Mouse (Mus musculus) CH12.LX (cell line): ENCODE measurements at regions not wholly inside any gene's neighbourhood (a gene's known extent, or its start where the extent isn't known, plus 50 kb on each side); places are given as distances from the start of the nearest gene placed in this dataset.

Source experiments
- DNase-seq: peaks from one replicate; pipeline ENCODE4 v3.0.0-alpha.2; 2013; ENCODE audit errors: extremely low read depth
- H3K27ac ChIP-seq: 2 replicates; pipeline ENCODE4 v1.5.1; 2012; ENCODE audit warnings: low read depth, mild to moderate bottlenecking, control low read depth, moderate library complexity; ENCODE audit not compliant: insufficient read depth
- H3K27me3 ChIP-seq: replicated peaks from 2 replicates; pipeline ENCODE3; 2012; ENCODE audit warnings: inconsistent platforms
- H3K36me3 ChIP-seq, 2 experiments: replicated peaks in 1 of 2; 2 replicates each; pipeline versions ENCODE3 to v1.6.1; 2012; ENCODE audit warnings: inconsistent platforms in 1 of 2, low read length in 1 of 2, mild to moderate bottlenecking in 1 of 2, mixed read lengths in 1 of 2, moderate library complexity in 1 of 2; ENCODE audit not compliant: control insufficient read depth in 1 of 2, insufficient read depth in 1 of 2
- H3K4me1 ChIP-seq, 2 experiments: 2 replicates each; pipeline ENCODE4 v1.6.1; 2012; ENCODE audit warnings: inconsistent platforms in 1 of 2, moderate library complexity in 1 of 2; ENCODE audit not compliant: insufficient read depth in 2 of 2, control insufficient read depth in 1 of 2
- H3K4me2 ChIP-seq: 2 replicates; pipeline ENCODE4 v1.6.1; 2012; ENCODE audit warnings: low read depth, mild to moderate bottlenecking, control low read depth; ENCODE audit not compliant: poor library complexity, insufficient read depth, severe bottlenecking
- H3K4me3 ChIP-seq, 3 experiments: fragments of 150-350 bp in 1 of 3; sonication (generic) in 1 of 3; replicated peaks in 1 of 3; 2 replicates each; pipeline versions ENCODE3 to v1.5.1; 2011 to 2012; ENCODE audit warnings: low read depth in 2 of 3, low read length in 2 of 3, mild to moderate bottlenecking in 2 of 3, moderate library complexity in 2 of 3, control low read depth in 1 of 3, improper control_type of control experiment in 1 of 3, inconsistent platforms in 1 of 3, mixed read lengths in 1 of 3; ENCODE audit not compliant: poor library complexity in 1 of 3
- H3K79me2 ChIP-seq: replicated peaks from 2 replicates; pipeline ENCODE4 v1.6.1; 2012; ENCODE audit warnings: mild to moderate bottlenecking, moderate library complexity; ENCODE audit not compliant: control insufficient read depth, poor library complexity, insufficient read depth, severe bottlenecking; ENCODE audit errors: extremely low read depth
- H3K9ac ChIP-seq: 2 replicates; pipeline ENCODE4 v1.6.1; 2012; ENCODE audit warnings: low read depth, mild to moderate bottlenecking, control low read depth, moderate library complexity; ENCODE audit not compliant: insufficient read depth
- H3K9me3 ChIP-seq: replicated peaks from 2 replicates; pipeline ENCODE3; 2012; ENCODE audit warnings: low read length, inconsistent platforms, mixed read lengths
- CHD2 ChIP-seq: IDR thresholded peaks from 2 replicates; pipeline ENCODE4 v1.6.1; 2011; ENCODE audit warnings: low read length, improper control_type of control experiment
- ELF1 ChIP-seq: IDR thresholded peaks from 2 replicates; pipeline ENCODE4 v1.6.1; 2014; ENCODE audit warnings: low read depth, mild to moderate bottlenecking, inconsistent platforms, low read length, improper control_type of control experiment
- EP300 ChIP-seq: IDR thresholded peaks from 2 replicates; pipeline ENCODE4 v1.6.1; 2011; ENCODE audit warnings: low read length, improper control_type of control experiment
- ETS1 ChIP-seq: conservative IDR thresholded peaks from 2 replicates; pipeline ENCODE4 v1.6.1; 2012; ENCODE audit warnings: low read depth, mild to moderate bottlenecking, inconsistent platforms, low read length, improper control_type of control experiment, moderate library complexity
- GABPA ChIP-seq: IDR thresholded peaks from 2 replicates; pipeline ENCODE4 v1.6.1; 2012; ENCODE audit warnings: low read depth, low read length, improper control_type of control experiment, inconsistent platforms; ENCODE audit not compliant: insufficient replicate concordance
- HCFC1 ChIP-seq: IDR thresholded peaks from 2 replicates; pipeline ENCODE4 v1.6.1; 2012; ENCODE audit warnings: low read depth, mild to moderate bottlenecking, inconsistent platforms, low read length, improper control_type of control experiment
- IRF4 ChIP-seq: IDR thresholded peaks from 2 replicates; pipeline ENCODE4 v1.6.1; 2014; ENCODE audit warnings: low read depth, mild to moderate bottlenecking, inconsistent platforms, low read length, improper control_type of control experiment
- JUN ChIP-seq: IDR thresholded peaks from 2 replicates; pipeline ENCODE4 v1.6.1; 2011; ENCODE audit warnings: low read depth, mild to moderate bottlenecking, low read length, improper control_type of control experiment, moderate library complexity; ENCODE audit not compliant: insufficient read depth
- JUND ChIP-seq: conservative IDR thresholded peaks from 2 replicates; pipeline ENCODE4 v1.6.1; 2011; ENCODE audit warnings: low read depth, low read length, improper control_type of control experiment
- KAT2A ChIP-seq: IDR thresholded peaks from 2 replicates; pipeline ENCODE4 v1.6.1; 2012; ENCODE audit warnings: low read length, improper control_type of control experiment, inconsistent platforms; ENCODE audit not compliant: insufficient replicate concordance
- MAFK ChIP-seq: IDR thresholded peaks from 2 replicates; pipeline ENCODE4 v1.6.1; 2011; ENCODE audit warnings: low read length, improper control_type of control experiment; ENCODE audit not compliant: insufficient replicate concordance
- MAX ChIP-seq: IDR thresholded peaks from 2 replicates; pipeline ENCODE4 v1.6.1; 2011; ENCODE audit warnings: low read length, improper control_type of control experiment
- MAZ ChIP-seq: IDR thresholded peaks from 2 replicates; pipeline ENCODE4 v1.6.1; 2012; ENCODE audit warnings: low read depth, mild to moderate bottlenecking, inconsistent platforms, low read length, improper control_type of control experiment, moderate library complexity
- MYC ChIP-seq: IDR thresholded peaks from 2 replicates; pipeline ENCODE4 v1.6.1; 2011; ENCODE audit warnings: low read depth, mild to moderate bottlenecking, improper control_type of control experiment, low read length
- POLR2A ChIP-seq: IDR thresholded peaks from 2 replicates; pipeline ENCODE4 v1.6.1; 2011; ENCODE audit warnings: low read depth, mild to moderate bottlenecking, improper control_type of control experiment, low read length
- POLR2AphosphoS2 ChIP-seq: IDR thresholded peaks from 2 replicates; pipeline ENCODE4 v1.6.1; 2011; ENCODE audit warnings: low read depth, low read length, improper control_type of control experiment
- RAD21 ChIP-seq: IDR thresholded peaks from 2 replicates; pipeline ENCODE4 v1.6.1; 2011; ENCODE audit warnings: low read depth, mild to moderate bottlenecking, low read length, improper control_type of control experiment, moderate library complexity
- SMC3 ChIP-seq: IDR thresholded peaks from 2 replicates; pipeline ENCODE4 v1.6.1; 2011; ENCODE audit warnings: low read depth, low read length, improper control_type of control experiment
- TBP ChIP-seq: conservative IDR thresholded peaks from 2 replicates; pipeline ENCODE4 v1.6.1; 2011; ENCODE audit warnings: low read depth, low read length, improper control_type of control experiment
- TCF12 ChIP-seq: IDR thresholded peaks from 2 replicates; pipeline ENCODE4 v1.6.1; 2014; ENCODE audit warnings: low read depth, mild to moderate bottlenecking, inconsistent platforms, low read length, improper control_type of control experiment
- UBTF ChIP-seq: IDR thresholded peaks from 2 replicates; pipeline ENCODE4 v1.6.1; 2012; ENCODE audit warnings: low read depth, mild to moderate bottlenecking, inconsistent platforms, low read length, improper control_type of control experiment, moderate library complexity
- USF2 ChIP-seq: conservative IDR thresholded peaks from 2 replicates; pipeline ENCODE4 v1.6.1; 2011; ENCODE audit warnings: low read depth, low read length, improper control_type of control experiment
- ZC3H11A ChIP-seq: IDR thresholded peaks from 2 replicates; pipeline ENCODE4 v1.6.1; 2012; ENCODE audit warnings: low read depth, mild to moderate bottlenecking, inconsistent platforms, low read length, improper control_type of control experiment
- ZKSCAN1 ChIP-seq: IDR thresholded peaks from 2 replicates; pipeline ENCODE4 v1.6.1; 2012; ENCODE audit warnings: low read depth, inconsistent platforms, low read length, improper control_type of control experiment, borderline replicate concordance
- ZNF384 ChIP-seq: IDR thresholded peaks from 2 replicates; pipeline ENCODE4 v1.6.1; 2012; ENCODE audit warnings: low read depth, low read length, improper control_type of control experiment, inconsistent platforms
- dilution Hi-C: fragments of 300-500 bp; cut with MboI; formaldehyde crosslinking; loops from 2 replicates; pipeline ENCODE4 v1.14.3; 2020; ENCODE audit warnings: low sequenced_read_pairs; ENCODE audit not compliant: extremely low pct_unique_long_range_greater_than_20kb, extremely low pct_ligation_motif_present
- in situ Hi-C: fragments of 300-500 bp; cut with MboI; formaldehyde crosslinking; loops from 3 replicates; pipeline ENCODE4 v1.14.3; 2019; ENCODE audit warnings: low sequenced_read_pairs, low pct_ligation_motif_present, low pct_unique_long_range_greater_than_20kb, mixed read lengths

DNA sequence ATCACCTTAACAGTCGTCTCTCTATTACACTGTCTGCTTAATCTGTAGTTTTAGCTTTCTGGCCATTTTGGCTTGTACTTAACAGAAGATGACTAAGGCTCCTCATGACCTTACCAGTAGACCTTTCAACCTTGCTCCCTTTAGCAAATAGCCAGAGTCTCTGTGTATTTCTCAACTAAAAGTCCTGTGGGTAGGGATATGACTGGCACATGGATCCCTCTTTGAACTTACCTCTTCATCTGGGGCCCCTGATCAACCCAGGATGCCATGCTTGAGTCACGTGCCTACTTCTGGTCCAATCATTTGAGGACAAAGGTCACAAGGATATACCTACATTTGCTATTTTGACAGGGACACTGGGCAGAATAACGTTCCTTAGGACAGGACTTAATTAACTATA, 292.7 kb downstream of the Cog6 start:
- H3K79me2 ChIP-seq: no peaks in the 10 kb centered on the region
- H3K27ac ChIP-seq: no peak overlapping the region
- H3K4me2 ChIP-seq: no peak overlapping the region
- H3K9me3 ChIP-seq: no peaks in the 10 kb centered on the region
- no peaks in the 10 kb centered on the region for H3K36me3 ChIP-seq
- no peak for DNase-seq
- no peak overlapping the region for H3K4me3 ChIP-seq
- no peak overlapping the region for H3K9ac ChIP-seq
- H3K4me1 ChIP-seq: no peaks in the 10 kb centered on the region
- no peaks in the 10 kb centered on the region for H3K27me3 ChIP-seq
- dilution Hi-C loops (no loop called here), in situ Hi-C loops (no loop called here)
- no peak for TF ChIP-seq POLR2AphosphoS2
- no peak for TF ChIP-seq UBTF
- TF ChIP-seq KAT2A: no peak
- TF ChIP-seq TBP: no peak
- TF ChIP-seq EP300: no peak
- TF ChIP-seq ZKSCAN1: no peak
- no peak for TF ChIP-seq MAZ
- no peak for TF ChIP-seq IRF4
- TF ChIP-seq GABPA: no peak
- no peak for TF ChIP-seq JUN
- TF ChIP-seq ELF1: no peak
- TF ChIP-seq ETS1: no peak
- no peak for TF ChIP-seq TCF12
- TF ChIP-seq MAFK: no peak
- no peak for TF ChIP-seq MAX
- TF ChIP-seq USF2: no peak

DNA sequence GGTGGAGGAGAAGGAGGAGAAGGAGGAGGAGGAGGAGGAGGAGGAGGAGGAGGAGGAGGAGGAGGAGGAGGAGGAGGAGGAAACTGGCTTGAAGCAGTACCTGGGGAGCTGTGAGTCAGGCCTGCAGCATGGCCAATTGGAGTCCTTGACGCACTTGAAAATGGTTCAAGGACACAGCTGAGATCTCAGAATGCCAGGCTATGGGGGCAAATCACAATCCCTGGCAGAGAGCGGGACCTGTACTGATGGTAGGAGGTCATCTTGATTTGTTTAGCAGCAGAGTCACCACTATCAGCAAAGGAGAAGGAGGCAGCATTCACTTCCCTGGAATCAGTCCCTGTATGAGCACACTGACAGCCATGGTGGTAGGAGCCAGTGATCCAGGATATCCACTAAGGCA, 294.1 kb downstream of the Cog6 start:
- H3K4me1 ChIP-seq: peaks cover 0 to 4% of the 10 kb centered on the region in 2 experiments; a peak in 2 of 4 replicates
- no peak overlapping the region for H3K27ac ChIP-seq
- no peaks in the 10 kb centered on the region for H3K9me3 ChIP-seq
- H3K36me3 ChIP-seq: no peaks in the 10 kb centered on the region
- DNase-seq: no peak
- no peak overlapping the region for H3K4me2 ChIP-seq
- no peak overlapping the region for H3K4me3 ChIP-seq
- TF ChIP-seq MYC: no peak
- no peak for TF ChIP-seq ZNF384
- TF ChIP-seq GABPA: no peak
- TF ChIP-seq SMC3: no peak
- TF ChIP-seq EP300: no peak
- no peak for TF ChIP-seq KAT2A
- TF ChIP-seq MAZ: no peak
- no peak for TF ChIP-seq CHD2
- TF ChIP-seq RAD21: no peak
- no peak for TF ChIP-seq POLR2A
- no peak for TF ChIP-seq ZKSCAN1
- TF ChIP-seq ZC3H11A: no peak
- TF ChIP-seq JUND: no peak
- TF ChIP-seq HCFC1: no peak
- H3K9ac ChIP-seq: no peak overlapping the region
- in situ Hi-C loops: no loop called here
- dilution Hi-C loops: no loop called here
- no peaks in the 10 kb centered on the region for H3K79me2 ChIP-seq
- no peaks in the 10 kb centered on the region for H3K27me3 ChIP-seq
